ENCODE assay signal across 8 mouse cellular contexts in the genomic region with DNA sequence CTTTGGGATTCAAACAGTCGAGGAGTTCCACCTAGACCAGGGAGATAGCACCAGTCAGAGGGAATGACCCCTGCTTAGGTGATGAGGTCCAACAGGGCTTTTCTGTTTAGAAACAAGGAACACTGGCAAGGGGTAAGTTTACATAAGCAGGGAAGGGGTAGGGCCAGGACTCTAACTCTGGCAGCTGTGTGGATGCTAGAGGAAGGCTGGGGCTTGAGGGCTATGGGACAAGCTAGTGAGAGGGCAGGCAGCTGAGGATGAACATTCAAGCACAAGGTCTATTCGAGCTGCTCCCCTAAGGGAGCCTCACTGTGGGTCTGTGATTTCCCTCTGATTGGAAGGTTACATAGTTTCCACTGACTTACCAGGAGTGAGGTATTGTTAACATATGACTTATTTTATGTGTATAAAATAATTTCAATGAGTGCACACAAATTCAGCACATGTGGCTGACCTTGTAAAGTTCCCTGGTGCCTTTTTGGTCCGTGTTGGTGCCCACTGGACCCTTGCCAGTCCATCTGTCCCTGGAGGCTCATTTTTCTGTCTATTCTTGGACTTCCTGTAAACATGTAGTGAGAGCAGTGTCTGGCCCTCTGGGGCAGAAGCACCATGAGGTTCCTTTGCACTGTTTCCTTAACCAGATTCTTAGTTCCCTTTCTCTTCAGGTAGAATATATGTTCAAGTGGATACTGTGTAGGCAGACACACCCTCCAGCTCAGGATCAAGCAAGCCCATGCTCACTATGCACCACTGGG. TPM values are rescaled to one million over a fixed set of nuclear protein-coding genes. Genes with fewer than 3 reads are reported as not detected.
DNase-seq lines count a peak whose midpoint lies in the region; ATAC-seq and TF ChIP-seq lines count a peak whose summit lies in the region.

No protein-coding gene starts in this region.

- H3K27ac ChIP-seq in gastrocnemius, adult 2 months: peak overlapping the region; percentile 93
- peak overlapping the region; percentile 21 for H3K27ac ChIP-seq in kidney, adult 2 months (ENCODE audit: insufficient read depth, low read depth, low read length)
- H3K27ac ChIP-seq in midbrain, embryonic 10.5 days (replicated peaks): no peak overlapping the region
- H3K27ac ChIP-seq in hindbrain, embryonic 16.5 days (ENCODE audit: low read depth, low read length): no peak overlapping the region

- no peaks in the 10 kb centered on the region for H3K9me3 ChIP-seq in midbrain, embryonic 10.5 days (replicated peaks)
- H3K9me3 ChIP-seq in hindbrain, embryonic 16.5 days (ENCODE audit: control insufficient read depth, low read length): no peaks in the 10 kb centered on the region

- ATAC-seq in hindbrain, embryonic 16.5 days: no peak

- TF ChIP-seq POLR2A in kidney, adult 2 months (IDR thresholded peaks at IDR 0.05; ENCODE audit: low read depth, low read length): no peak

- no peaks in the 10 kb centered on the region for H3K27me3 ChIP-seq in kidney, adult 2 months (replicated peaks; ENCODE audit: control insufficient read depth, insufficient read depth, low read length)
- no peaks in the 10 kb centered on the region for H3K27me3 ChIP-seq in midbrain, embryonic 10.5 days (ENCODE audit: low read depth, poor library complexity, severe bottlenecking)
- no peaks in the 10 kb centered on the region for H3K27me3 ChIP-seq in hindbrain, embryonic 16.5 days (replicated peaks; ENCODE audit: control insufficient read depth, insufficient read depth, low read length)

- intact Hi-C loops in gastrocnemius, adult 2 months (cut with DNase I): no loop called here

- no peak for TF ChIP-seq CTCF in gastrocnemius, adult 2 months (IDR thresholded peaks at IDR 0.05)
- no peak for TF ChIP-seq CTCF in kidney, adult 2 months (conservative IDR thresholded peaks at IDR 0.05; ENCODE audit: insufficient read depth, insufficient read length, low read depth, low read length)

- no peak overlapping the region for H3K4me2 ChIP-seq in hindbrain, embryonic 16.5 days (ENCODE audit: low read length)

- H3K4me1 ChIP-seq in kidney, adult 2 months (ENCODE audit: control insufficient read depth, insufficient read depth, low read length): peaks cover 16% of the 10 kb centered on the region
- peaks cover 41% of the 10 kb centered on the region for H3K4me1 ChIP-seq in midbrain, embryonic 10.5 days
- H3K4me1 ChIP-seq in hindbrain, embryonic 16.5 days (ENCODE audit: control insufficient read depth, insufficient read depth, low read depth, low read length): peaks cover 24% of the 10 kb centered on the region

- 42% methylated on average over 3 of the region's 3 CpGs for WGBS in kidney, adult 2 months
- whole genome bisulfite sequencing in midbrain, embryonic 10.5 days: 64% methylated on average over 3 of the region's 3 CpGs
- WGBS in hindbrain, embryonic 16.5 days: 64% methylated on average over 3 of the region's 3 CpGs

- H3K4me3 ChIP-seq in gastrocnemius, adult 2 months: peak overlapping the region; percentile 30
- no peak overlapping the region for H3K4me3 ChIP-seq in kidney, adult 2 months (ENCODE audit: insufficient read depth, low read depth, low read length)
- no peak overlapping the region for H3K4me3 ChIP-seq in midbrain, embryonic 10.5 days
- H3K4me3 ChIP-seq in hindbrain, embryonic 16.5 days (ENCODE audit: low read length): no peak overlapping the region

- H3K9ac ChIP-seq in hindbrain, embryonic 16.5 days (ENCODE audit: low read depth, low read length): no peak overlapping the region

- peak; percentile 41 for DNase-seq in ovary, postnatal 36 days (ENCODE audit: low spot score)
- DNase-seq in ovary, postnatal 10 days (ENCODE audit: low spot score): no peak
- peak; percentile 80 for DNase-seq in gastrocnemius, adult 2 months
- DNase-seq in kidney, adult 2 months: peak; percentile 79
- peak; percentile 70 to 72 for DNase-seq in spleen, postnatal 36 days (ENCODE audit: low spot score in 2 of 2)
- DNase-seq in midbrain, embryonic 10.5 days (ENCODE audit: low spot score): no peak
- no peak for DNase-seq in frontal cortex, adult 2 months (ENCODE audit: extremely low spot score in 1 of 2, low spot score in 1 of 2)

- no peaks in the 10 kb centered on the region for H3K36me3 ChIP-seq in kidney, adult 2 months (ENCODE audit: control insufficient read depth, insufficient read depth, low read length)
- peaks cover 10% of the 10 kb centered on the region for H3K36me3 ChIP-seq in midbrain, embryonic 10.5 days
- H3K36me3 ChIP-seq in hindbrain, embryonic 16.5 days (ENCODE audit: control insufficient read depth, insufficient read depth, low read length): no peaks in the 10 kb centered on the region; the same call in 1 of the 2 replicates

RNA-seq across cellular contexts. Expression of a gene that starts 1.7 kb away (rescaled TPM):
- total RNA-seq in gastrocnemius, adult 2 months (2021): 100 to 1,000 TPM; 519 to 664 TPM
- 968 and 1,101 TPM in 2 replicates for polyA plus RNA-seq in kidney, adult 2 months (2012; rRNA removed)
- 291 and 331 TPM in 2 replicates for polyA plus RNA-seq in midbrain, embryonic 10.5 days (2016; fragmentation: Nextera tagmentation; extraction: Ambion mirVana)
- polyA plus RNA-seq in hindbrain, embryonic 16.5 days (2015; fragmentation: Nextera tagmentation; extraction: Ambion mirVana): 757 and 946 TPM in 2 replicates
- 4,774 and 5,236 TPM in 2 replicates for polyA plus RNA-seq in frontal cortex, adult 2 months (2012; rRNA removed)

RNA-seq across cellular contexts. Expression of a gene that starts 12.4 kb away (rescaled TPM):
- total RNA-seq in gastrocnemius, adult 2 months (2021): 1 to 10 TPM in 1 of 2 experiments, not detected in 1; 1.3 TPM
- not detected in 2 replicates for polyA plus RNA-seq in kidney, adult 2 months (2012; rRNA removed)
- polyA plus RNA-seq in midbrain, embryonic 10.5 days (2016; fragmentation: Nextera tagmentation; extraction: Ambion mirVana): not detected in 2 replicates
- polyA plus RNA-seq in hindbrain, embryonic 16.5 days (2015; fragmentation: Nextera tagmentation; extraction: Ambion mirVana): not detected in 2 replicates
- polyA plus RNA-seq in frontal cortex, adult 2 months (2012; rRNA removed): not detected in 2 replicates

RNA-seq across cellular contexts. Expression of a gene that starts 42.2 kb away (rescaled TPM):
- not detected for total RNA-seq in gastrocnemius, adult 2 months (2021)
- not detected in 2 replicates for polyA plus RNA-seq in kidney, adult 2 months (2012; rRNA removed)
- polyA plus RNA-seq in midbrain, embryonic 10.5 days (2016; fragmentation: Nextera tagmentation; extraction: Ambion mirVana): not detected in 2 replicates
- not detected in 2 replicates for polyA plus RNA-seq in hindbrain, embryonic 16.5 days (2015; fragmentation: Nextera tagmentation; extraction: Ambion mirVana)
- not detected in 2 replicates for polyA plus RNA-seq in frontal cortex, adult 2 months (2012; rRNA removed)

RNA-seq across cellular contexts. Expression of a gene that starts 57.3 kb away (rescaled TPM):
- total RNA-seq in gastrocnemius, adult 2 months (2021): not detected
- polyA plus RNA-seq in kidney, adult 2 months (2012; rRNA removed): not detected in 2 replicates
- polyA plus RNA-seq in midbrain, embryonic 10.5 days (2016; fragmentation: Nextera tagmentation; extraction: Ambion mirVana): not detected in 2 replicates
- polyA plus RNA-seq in hindbrain, embryonic 16.5 days (2015; fragmentation: Nextera tagmentation; extraction: Ambion mirVana): not detected in 2 replicates
- polyA plus RNA-seq in frontal cortex, adult 2 months (2012; rRNA removed): not detected in 2 replicates

Comparison
In these comparisons a context has a peak if more than half of its experiments do, and no peak if none do; other contexts are left out.
1. DNase-seq: peak in ovary, postnatal 36 days (single experiment), gastrocnemius, adult 2 months (single experiment), kidney, adult 2 months (single experiment) and spleen, postnatal 36 days (2 of 2); none in ovary, postnatal 10 days (single experiment), midbrain, embryonic 10.5 days (single experiment) and frontal cortex, adult 2 months (0 of 2).
2. H3K27ac ChIP-seq: peak in gastrocnemius, adult 2 months (single experiment) and kidney, adult 2 months (single experiment); none in midbrain, embryonic 10.5 days (single experiment) and hindbrain, embryonic 16.5 days (single experiment).